Mouse (Mus musculus) liver, embryonic 12.5 days (tissue): ENCODE measurements at regions not wholly inside any gene's neighbourhood (a gene's known extent, or its start where the extent isn't known, plus 50 kb on each side); places are given as distances from the start of the nearest gene placed in this dataset.

ENCODE experiments used
- ATAC-seq: fragments of 200-750 bp; cut with Nextera tagmentation; 2 replicates; pipeline ENCODE4 v1.8.0; 2017; ENCODE audit warnings: moderate number of reproducible peaks, mild to moderate bottlenecking, moderate library complexity
- H3K27ac ChIP-seq: fragments of 300-500 bp; sonication (generic); 2 replicates; pipeline ENCODE4 v1.5.1; 2016; ENCODE audit warnings: mild to moderate bottlenecking
- H3K27me3 ChIP-seq: fragments of 300-500 bp; sonication (generic); replicated peaks from 2 replicates; pipeline ENCODE4 v1.6.1; 2016; ENCODE audit warnings: mild to moderate bottlenecking, moderate library complexity
- H3K36me3 ChIP-seq: fragments of 300-500 bp; sonication (generic); 2 replicates; pipeline ENCODE4 v1.6.1; 2016; ENCODE audit warnings: mild to moderate bottlenecking, moderate library complexity
- H3K4me1 ChIP-seq: fragments of 300-500 bp; sonication (generic); 2 replicates; pipeline ENCODE4 v1.6.1; 2016
- H3K4me2 ChIP-seq: fragments of 300-500 bp; sonication (generic); 2 replicates; pipeline ENCODE4 v1.6.1; 2016; ENCODE audit warnings: mild to moderate bottlenecking, moderate library complexity
- H3K4me3 ChIP-seq: fragments of 300-500 bp; sonication (generic); 2 replicates; pipeline ENCODE4 v1.5.1; 2016; ENCODE audit warnings: mild to moderate bottlenecking, moderate library complexity
- H3K9ac ChIP-seq: fragments of 300-500 bp; sonication (generic); 2 replicates; pipeline ENCODE4 v1.6.1; 2016; ENCODE audit warnings: mild to moderate bottlenecking, moderate library complexity
- H3K9me3 ChIP-seq: fragments of 300-500 bp; sonication (generic); replicated peaks from 2 replicates; pipeline ENCODE4 v1.6.1; 2016; ENCODE audit warnings: mild to moderate bottlenecking, moderate library complexity
- WGBS: fragments of 180-500 bp; shearing (Covaris S2); methylation state at CpG from one replicate; pipeline ENCODE4 v1.1.7; 2016; ENCODE audit not compliant: insufficient replicate concordance; 5-methylcytosine and 5-hydroxymethylcytosine counted together

DNA sequence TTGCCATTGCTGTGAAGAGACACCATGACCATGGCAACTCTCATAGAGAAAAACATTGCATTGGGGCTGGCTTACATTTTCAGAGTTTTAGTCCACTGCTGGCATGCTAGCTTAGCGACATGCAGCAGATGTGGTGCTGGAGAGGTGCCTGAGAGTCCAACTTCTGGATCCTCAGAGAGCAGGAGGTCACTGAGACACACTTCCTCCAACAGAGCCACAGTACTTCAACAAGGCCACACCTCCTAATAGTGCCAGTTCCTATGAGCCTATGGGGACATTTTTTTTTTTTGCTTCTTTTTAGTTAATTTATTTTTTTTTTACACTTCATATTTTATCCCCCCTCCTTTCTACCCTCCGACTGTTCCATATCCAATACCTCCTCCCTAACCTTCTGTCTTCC, 120.3 kb downstream of the Ube2e3 start:
- Histone ChIP-seq H3K27me3 (no peaks in the 10 kb centered on the region), H3K4me2 (no peak overlapping the region), H3K9me3 (no peaks in the 10 kb centered on the region), H3K27ac (no peak overlapping the region), H3K36me3 (no peaks in the 10 kb centered on the region), H3K4me3 (no peak overlapping the region), H3K9ac (no peak overlapping the region), H3K4me1 (peaks cover 14% of the 10 kb centered on the region)
- no peak for ATAC-seq
- 64% methylated on average over 2 of the region's 2 CpGs for WGBS

DNA sequence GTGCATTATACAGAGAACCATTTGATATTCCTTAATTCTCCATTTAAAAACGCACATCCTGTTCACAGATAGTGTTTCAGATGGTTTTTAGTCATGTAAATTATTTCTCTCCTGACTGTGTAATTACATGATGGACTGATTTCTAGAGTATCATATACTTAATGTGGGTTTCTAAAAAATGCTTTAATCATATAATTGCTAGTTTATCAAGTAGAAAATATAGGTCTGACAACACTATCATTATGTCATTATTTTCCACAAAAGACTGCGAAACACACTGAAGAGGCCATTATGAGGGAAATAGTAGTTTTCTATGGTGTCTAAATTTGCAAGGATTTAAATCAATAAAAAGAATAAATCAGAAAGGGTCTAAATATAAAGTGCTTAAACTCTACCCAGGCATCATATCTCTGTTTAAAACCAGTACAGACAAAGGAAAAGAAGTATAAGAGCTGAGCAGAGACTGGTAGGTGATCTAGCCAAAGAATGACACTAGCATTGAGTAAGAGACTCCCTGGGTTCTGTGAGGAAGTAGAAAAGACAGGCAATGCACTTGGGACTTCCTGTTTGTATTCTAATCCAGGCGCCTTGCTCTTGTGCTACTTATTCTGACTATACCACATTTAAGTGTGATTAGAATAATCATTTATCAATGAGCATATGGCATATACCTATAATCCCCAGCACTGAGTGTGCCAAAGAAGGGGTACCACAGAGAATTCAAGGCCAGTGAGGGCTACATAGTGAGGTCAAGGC, 127.1 kb downstream of the Ube2e3 start:
- H3K9me3 ChIP-seq = no peaks in the 10 kb centered on the region
- 61% methylated on average over 3 of the region's 3 CpGs for WGBS
- no peaks in the 10 kb centered on the region for H3K36me3 ChIP-seq
- H3K27ac ChIP-seq = no peak overlapping the region
- 0 out of 2 replicates have a peak, but pooled peaks cover 3% of the 10 kb centered on the region for H3K4me1 ChIP-seq
- H3K9ac ChIP-seq = no peak overlapping the region
- no peak for ATAC-seq
- no peak overlapping the region for H3K4me3 ChIP-seq
- H3K27me3 ChIP-seq = no peaks in the 10 kb centered on the region
- H3K4me2 ChIP-seq = no peak overlapping the region

DNA sequence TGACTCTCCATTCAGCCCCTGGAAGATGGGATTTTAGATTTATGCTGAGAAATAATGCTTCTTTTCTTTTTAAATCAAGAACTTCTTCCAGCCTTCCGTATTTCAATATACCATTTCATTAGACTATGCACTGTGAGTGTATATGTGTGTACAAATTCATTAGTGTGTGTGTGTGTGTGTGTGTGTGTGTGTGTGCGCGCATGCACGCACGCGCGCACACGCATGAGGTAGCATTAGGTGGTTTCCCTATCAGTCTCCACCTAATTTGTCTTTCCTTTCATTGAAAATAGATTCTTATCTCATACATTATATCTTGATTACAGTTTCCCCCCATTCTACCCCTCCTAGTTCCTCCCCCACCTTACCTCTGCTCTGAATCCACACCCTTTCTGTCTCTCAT, 130.7 kb downstream of the Ube2e3 start:
- Histone ChIP-seq H3K9me3 (no peaks in the 10 kb centered on the region), H3K4me3 (no peak overlapping the region), H3K9ac (no peak overlapping the region), H3K27me3 (no peaks in the 10 kb centered on the region), H3K36me3 (no peaks in the 10 kb centered on the region), H3K4me2 (no peak overlapping the region), H3K27ac (no peak overlapping the region), H3K4me1 (no peaks in the 10 kb centered on the region)
- 93% methylated on average over 8 of the region's 8 CpGs for WGBS
- no peak for ATAC-seq

DNA sequence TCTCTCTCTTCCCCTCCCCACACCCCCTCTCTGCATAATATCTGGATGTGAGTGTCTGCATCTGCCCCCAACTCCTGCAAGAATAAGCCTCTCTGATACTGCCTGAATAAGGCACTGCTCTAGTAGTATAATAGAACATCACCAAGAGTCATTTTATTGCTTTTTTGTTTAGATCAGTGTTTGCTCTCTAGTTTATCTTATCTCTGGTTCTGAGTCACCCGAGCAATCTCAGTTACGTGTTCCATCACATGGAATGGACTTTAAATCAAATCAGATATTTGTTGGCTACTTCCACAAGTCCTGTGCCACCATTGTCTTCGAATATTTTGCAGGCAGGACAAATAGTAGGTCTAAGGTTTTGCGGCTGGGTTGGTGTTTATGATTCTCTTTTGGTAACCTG, 131.5 kb downstream of the Ube2e3 start:
- peaks cover 3% of the 10 kb centered on the region; the same call in 1 of the 2 replicates for H3K4me1 ChIP-seq
- WGBS = 57% methylated on average over 4 of the region's 4 CpGs
- no peak overlapping the region for H3K4me2 ChIP-seq
- no peak overlapping the region for H3K27ac ChIP-seq
- H3K9ac ChIP-seq = no peak overlapping the region
- no peak for ATAC-seq
- no peaks in the 10 kb centered on the region for H3K36me3 ChIP-seq
- H3K4me3 ChIP-seq = no peak overlapping the region
- no peaks in the 10 kb centered on the region for H3K9me3 ChIP-seq
- H3K27me3 ChIP-seq = no peaks in the 10 kb centered on the region

DNA sequence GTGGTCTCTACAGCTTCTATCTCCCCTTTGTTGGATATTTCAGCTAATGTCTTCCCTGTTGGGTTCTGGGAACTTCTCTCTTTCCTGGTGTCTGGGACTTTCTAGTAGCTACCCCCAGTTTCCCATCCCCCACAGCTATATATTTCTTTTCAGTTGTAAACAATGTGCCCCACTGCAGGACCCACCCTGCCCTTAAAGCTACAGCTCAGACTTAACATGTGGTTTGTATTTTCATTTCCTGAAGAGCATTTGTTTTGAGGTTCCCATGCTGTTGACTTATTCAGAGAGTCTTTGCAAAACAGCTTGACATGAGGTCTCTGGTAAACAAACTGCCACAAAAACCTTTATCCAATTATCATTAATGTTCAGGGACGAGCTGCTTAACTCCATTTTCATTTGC, 136.9 kb downstream of the Ube2e3 start:
- no peak overlapping the region for H3K9ac ChIP-seq
- H3K36me3 ChIP-seq = no peaks in the 10 kb centered on the region
- no peak overlapping the region for H3K4me3 ChIP-seq
- H3K27me3 ChIP-seq = no peaks in the 10 kb centered on the region
- no peaks in the 10 kb centered on the region for H3K9me3 ChIP-seq
- ATAC-seq = no peak
- H3K4me2 ChIP-seq = no peak overlapping the region
- 33% methylated on average over 1 of the region's 1 CpGs for WGBS
- no peak overlapping the region for H3K27ac ChIP-seq
- H3K4me1 ChIP-seq = peaks cover 11% of the 10 kb centered on the region

DNA sequence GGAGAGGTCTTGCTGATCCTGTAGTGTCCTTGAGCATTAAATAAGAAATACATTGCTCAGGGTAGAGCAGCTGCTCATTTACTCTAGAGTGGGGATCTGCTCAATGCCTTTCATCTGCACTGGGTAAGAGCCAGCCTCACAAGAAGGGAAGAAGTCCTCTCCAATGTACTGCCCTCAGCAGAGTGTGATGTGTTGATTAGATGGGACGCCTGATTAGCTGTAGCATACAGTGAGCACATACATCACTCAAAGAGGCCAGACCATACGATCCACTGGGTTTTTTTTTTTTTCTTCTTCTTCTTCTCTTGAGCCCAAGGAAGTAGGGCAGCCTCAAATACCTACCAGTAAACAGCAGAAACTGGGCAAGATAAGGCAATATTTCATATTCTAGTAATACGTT, 140.7 kb downstream of the Ube2e3 start:
- peaks cover 11% of the 10 kb centered on the region for H3K4me1 ChIP-seq
- WGBS = 40% methylated on average over 3 of the region's 3 CpGs

DNA sequence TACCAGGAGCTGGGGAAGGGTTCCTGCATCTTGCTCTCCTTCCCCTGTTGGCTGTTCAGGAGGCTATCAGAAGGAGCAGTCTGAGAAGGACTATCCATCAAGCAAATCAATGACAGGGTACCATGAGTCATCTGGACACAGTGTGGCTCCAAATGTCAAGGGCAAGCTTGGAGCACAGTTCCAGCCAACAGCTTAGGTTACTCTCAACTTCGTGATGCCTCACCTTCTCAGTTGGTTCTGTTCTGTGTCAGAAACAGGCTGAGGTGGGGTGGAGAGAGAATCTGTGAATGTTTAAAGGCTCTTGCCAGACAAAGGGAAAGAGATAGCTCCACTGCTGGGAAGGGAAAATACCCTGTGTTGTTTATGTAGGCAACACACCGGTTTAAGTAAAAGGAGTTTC, 141.9 kb downstream of the Ube2e3 start:
- Histone ChIP-seq H3K27me3 (no peaks in the 10 kb centered on the region), H3K9me3 (no peaks in the 10 kb centered on the region), H3K27ac (no peak overlapping the region), H3K4me2 (no peak overlapping the region), H3K4me1 (0 out of 2 replicates have a peak, but pooled peaks cover 5% of the 10 kb centered on the region), H3K9ac (no peak overlapping the region), H3K36me3 (no peaks in the 10 kb centered on the region), H3K4me3 (no peak overlapping the region)
- 58% methylated on average over 2 of the region's 2 CpGs for WGBS
- ATAC-seq = no peak

More for the DNA sequence above, 140.7 kb downstream of the Ube2e3 start:
- Histone ChIP-seq H3K9ac (no peak overlapping the region), H3K4me3 (no peak overlapping the region), H3K4me2 (no peak overlapping the region), H3K27me3 (no peaks in the 10 kb centered on the region), H3K27ac (no peak overlapping the region), H3K36me3 (no peaks in the 10 kb centered on the region), H3K9me3 (no peaks in the 10 kb centered on the region)
- no peak for ATAC-seq

DNA sequence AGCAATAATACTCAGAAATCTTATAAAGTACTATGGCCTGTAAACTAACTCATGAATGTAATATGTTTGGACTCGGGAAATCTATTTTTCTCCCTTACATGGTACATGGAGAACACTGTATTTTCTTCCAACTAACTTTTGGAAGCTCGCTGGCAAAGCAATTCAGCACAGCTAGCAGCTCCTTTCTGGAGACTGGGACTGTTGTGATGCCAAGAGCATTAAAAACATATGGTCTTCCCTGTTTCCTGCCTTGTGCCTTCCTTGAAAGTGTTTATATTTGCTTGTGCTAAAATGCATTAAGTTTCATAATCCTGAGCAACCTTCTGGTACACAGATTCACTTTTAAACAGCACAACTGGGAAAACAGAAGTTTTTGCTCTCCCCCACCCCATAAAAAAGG, 142.3 kb downstream of the Ube2e3 start:
- Histone ChIP-seq H3K36me3 (no peaks in the 10 kb centered on the region), H3K9ac (no peak overlapping the region), H3K27ac (no peak overlapping the region), H3K9me3 (no peaks in the 10 kb centered on the region), H3K27me3 (no peaks in the 10 kb centered on the region), H3K4me2 (no peak overlapping the region), H3K4me1 (0 out of 2 replicates have a peak, but pooled peaks cover 3% of the 10 kb centered on the region), H3K4me3 (no peak overlapping the region)
- 70% methylated on average over 2 of the region's 2 CpGs for WGBS
- ATAC-seq = no peak

DNA sequence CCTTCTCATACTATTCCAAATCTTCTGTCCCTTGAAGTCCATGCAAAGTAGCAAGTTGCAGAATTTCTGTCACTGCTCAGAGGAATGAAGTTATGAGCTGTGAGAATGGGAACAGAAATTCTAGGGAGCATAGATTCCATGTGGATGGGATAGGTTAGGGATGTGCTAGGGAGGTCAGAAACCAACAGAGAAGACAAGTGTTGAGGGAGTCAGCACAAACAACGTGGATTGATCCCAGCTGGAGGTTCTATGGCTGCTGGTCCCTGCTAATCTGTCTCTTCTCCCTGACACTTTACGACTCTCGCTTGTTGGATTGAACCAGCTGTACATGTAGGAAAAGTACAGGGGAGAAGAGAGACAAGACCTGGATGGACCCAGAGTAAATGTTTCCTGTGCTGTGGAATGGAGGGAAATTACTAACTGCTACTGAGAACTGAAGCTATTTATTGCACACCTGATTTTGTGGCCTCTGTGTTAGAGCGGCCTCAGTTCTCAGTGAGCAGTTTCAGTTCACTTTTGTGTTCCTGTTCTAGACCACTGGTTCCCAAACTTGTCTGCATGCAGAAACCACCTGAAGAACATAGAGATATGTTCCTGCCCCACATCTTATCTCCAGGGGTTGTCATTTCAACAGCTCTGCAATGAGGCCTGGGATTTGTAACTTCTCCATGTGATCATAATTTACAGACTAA, 151.0 kb downstream of the Ube2e3 start:
- no peaks in the 10 kb centered on the region for H3K36me3 ChIP-seq
- WGBS = 60% methylated on average over 4 of the region's 4 CpGs

DNA sequence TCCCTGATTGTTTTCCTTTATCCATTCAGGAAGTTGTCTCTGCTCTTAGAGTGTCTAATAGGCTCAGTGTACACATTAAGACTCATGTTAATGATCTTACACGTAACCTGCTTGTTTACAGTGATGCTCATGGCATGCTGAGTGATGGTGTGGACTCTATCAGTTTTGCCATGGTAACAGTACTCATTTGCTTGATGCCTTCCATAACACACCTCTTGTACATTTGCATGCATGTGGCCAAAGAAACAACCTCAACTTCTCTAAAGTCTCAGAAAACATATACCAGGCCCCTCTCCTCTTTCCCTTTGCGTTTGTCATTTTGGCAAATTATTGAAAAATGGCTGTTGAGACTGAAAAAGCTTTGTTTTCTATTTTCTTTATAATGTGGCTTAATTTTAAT, 155.0 kb downstream of the Ube2e3 start:
- 87% methylated on average over 2 of the region's 2 CpGs for WGBS

More for the DNA sequence above, 151.0 kb downstream of the Ube2e3 start:
- H3K4me1 ChIP-seq = no peaks in the 10 kb centered on the region
- H3K9ac ChIP-seq = no peak overlapping the region
- no peak overlapping the region for H3K4me3 ChIP-seq
- no peaks in the 10 kb centered on the region for H3K9me3 ChIP-seq
- ATAC-seq = no peak
- H3K4me2 ChIP-seq = no peak overlapping the region
- no peaks in the 10 kb centered on the region for H3K27me3 ChIP-seq
- H3K27ac ChIP-seq = no peak overlapping the region

DNA sequence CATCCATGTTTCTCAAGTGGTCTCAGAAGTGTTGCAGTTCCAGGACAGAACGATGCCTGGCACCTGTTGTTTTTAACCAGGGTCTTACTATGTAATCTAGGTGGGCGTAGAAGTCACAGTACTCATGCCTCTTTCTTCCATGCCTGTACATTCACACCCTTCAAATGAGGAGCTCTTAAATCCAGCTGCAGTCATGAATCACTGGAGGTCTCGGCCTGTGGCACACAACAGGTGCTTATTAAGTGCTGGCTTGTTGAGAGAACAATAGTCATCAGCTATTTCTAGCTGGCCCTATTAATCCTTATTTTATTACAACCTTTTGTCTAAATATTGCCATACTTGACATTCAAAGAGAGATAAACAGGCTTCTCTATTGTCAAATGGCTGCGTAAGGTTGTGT, 157.8 kb downstream of the Ube2e3 start:
- ATAC-seq = no peak
- Histone ChIP-seq H3K36me3 (no peaks in the 10 kb centered on the region), H3K9me3 (no peaks in the 10 kb centered on the region), H3K27me3 (no peaks in the 10 kb centered on the region), H3K4me1 (no peaks in the 10 kb centered on the region), H3K9ac (no peak overlapping the region), H3K27ac (no peak overlapping the region), H3K4me2 (no peak overlapping the region), H3K4me3 (no peak overlapping the region)
- 75% methylated on average over 4 of the region's 4 CpGs for WGBS

More for the DNA sequence above, 155.0 kb downstream of the Ube2e3 start:
- Histone ChIP-seq H3K4me3 (no peak overlapping the region), H3K36me3 (no peaks in the 10 kb centered on the region), H3K27me3 (no peaks in the 10 kb centered on the region), H3K9me3 (no peaks in the 10 kb centered on the region), H3K9ac (no peak overlapping the region), H3K4me2 (no peak overlapping the region), H3K4me1 (no peaks in the 10 kb centered on the region), H3K27ac (no peak overlapping the region)
- no peak for ATAC-seq

DNA sequence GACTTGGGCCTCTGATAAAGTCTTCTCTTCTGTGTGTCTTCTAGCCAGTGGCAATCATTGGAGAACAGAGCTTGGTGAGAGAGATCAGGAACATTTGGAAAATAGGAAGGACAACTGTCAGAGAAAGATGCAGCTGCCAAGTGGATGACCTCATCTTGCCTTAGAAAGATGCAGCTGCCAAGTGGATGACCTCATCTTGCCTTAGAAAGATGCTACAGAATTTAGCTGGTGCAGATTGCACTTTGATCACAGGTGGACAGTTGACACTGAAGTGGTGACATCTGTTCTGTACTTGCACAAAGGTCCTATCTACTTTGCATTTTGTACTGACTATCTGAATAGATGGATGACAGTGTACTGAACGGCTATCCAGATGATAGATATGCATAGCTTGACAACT, 163.1 kb downstream of the Ube2e3 start:
- 61% methylated on average over 1 of the region's 1 CpGs for WGBS
- no peak for ATAC-seq
- no peaks in the 10 kb centered on the region for H3K9me3 ChIP-seq
- no peaks in the 10 kb centered on the region for H3K36me3 ChIP-seq
- H3K27ac ChIP-seq = no peak overlapping the region
- no peaks in the 10 kb centered on the region for H3K4me1 ChIP-seq
- no peak overlapping the region for H3K9ac ChIP-seq
- no peak overlapping the region for H3K4me2 ChIP-seq
- no peak overlapping the region for H3K4me3 ChIP-seq
- no peaks in the 10 kb centered on the region for H3K27me3 ChIP-seq
